Mouse (Mus musculus): ENCODE data around the gene Ptcd3. TPM values are rescaled to one million over a fixed set of nuclear protein-coding genes. Genes with fewer than 3 reads are reported as not detected.

The Ptcd3 gene
- total and polyA plus RNA-seq, 2 experiments from 2014 or later, result 84.8 to 95.6 TPM

- H3K27ac ChIP-seq (ENCODE audit: low read depth), result no peak overlapping the region
- no peak overlapping the region for H3K4me3 ChIP-seq (ENCODE audit: low read depth, low read length)
- no peak overlapping the region for H3K4me2 ChIP-seq (ENCODE audit: low read depth, low read length)
- H3K4me1 ChIP-seq (ENCODE audit: control insufficient read depth, insufficient read depth), result peaks cover 4% of the 10 kb centered on the region; the same call in 1 of the 2 replicates
- H3K36me3 ChIP-seq (replicated peaks; ENCODE audit: control insufficient read depth, insufficient read depth, low read length), result peaks cover 47% of the 10 kb centered on the region
- no peak for TF ChIP-seq CTCF (IDR thresholded peaks at IDR 0.05; ENCODE audit: low read depth)
- TF ChIP-seq EP300 (IDR thresholded peaks at IDR 0.05; ENCODE audit: low read depth), result no peak
- DNase-seq (ENCODE audit: low spot score) (no peak), ATAC-seq (ENCODE audit: insufficient read depth, low read depth) (no peak)
- no peak overlapping the region for H3K9ac ChIP-seq (replicated peaks; ENCODE audit: low read depth, low read length)
- 78% methylated on average over 6 of the region's 6 CpGs for WGBS
- no peaks in the 10 kb centered on the region; the same call in 1 of the 2 replicates for H3K9me3 ChIP-seq (replicated peaks; ENCODE audit: control insufficient read depth, low read length)
- H3K27me3 ChIP-seq (ENCODE audit: control insufficient read depth, insufficient read depth, low read length), result no peaks in the 10 kb centered on the region
Observed at GRCm38 (mm10) chr6:71945101-71945500, 36.6 kb upstream of the Ptcd3 start.

GRCm38 (mm10) chr6:71940912-71941311 lies 32.4 kb upstream of the Ptcd3 start:
- WGBS, result 81% methylated on average over 6 of the region's 6 CpGs
- Histone ChIP-seq H3K4me3 (ENCODE audit: low read depth, low read length) (no peak overlapping the region), H3K9me3 (replicated peaks; ENCODE audit: control insufficient read depth, low read length) (no peaks in the 10 kb centered on the region; the same call in 1 of the 2 replicates), H3K4me1 (ENCODE audit: control insufficient read depth, insufficient read depth) (peaks cover 8% of the 10 kb centered on the region), H3K27ac (ENCODE audit: low read depth) (no peak overlapping the region), H3K9ac (replicated peaks; ENCODE audit: low read depth, low read length) (no peak overlapping the region), H3K27me3 (ENCODE audit: control insufficient read depth, insufficient read depth, low read length) (no peaks in the 10 kb centered on the region), H3K36me3 (replicated peaks; ENCODE audit: control insufficient read depth, insufficient read depth, low read length) (peaks cover 55% of the 10 kb centered on the region), H3K4me2 (ENCODE audit: low read depth, low read length) (no peak overlapping the region)
- TF ChIP-seq CTCF (IDR thresholded peaks at IDR 0.05; ENCODE audit: low read depth) (no peak), EP300 (IDR thresholded peaks at IDR 0.05; ENCODE audit: low read depth) (no peak)
- DNase-seq (ENCODE audit: low spot score) (no peak), ATAC-seq (ENCODE audit: insufficient read depth, low read depth) (no peak)

DNA sequence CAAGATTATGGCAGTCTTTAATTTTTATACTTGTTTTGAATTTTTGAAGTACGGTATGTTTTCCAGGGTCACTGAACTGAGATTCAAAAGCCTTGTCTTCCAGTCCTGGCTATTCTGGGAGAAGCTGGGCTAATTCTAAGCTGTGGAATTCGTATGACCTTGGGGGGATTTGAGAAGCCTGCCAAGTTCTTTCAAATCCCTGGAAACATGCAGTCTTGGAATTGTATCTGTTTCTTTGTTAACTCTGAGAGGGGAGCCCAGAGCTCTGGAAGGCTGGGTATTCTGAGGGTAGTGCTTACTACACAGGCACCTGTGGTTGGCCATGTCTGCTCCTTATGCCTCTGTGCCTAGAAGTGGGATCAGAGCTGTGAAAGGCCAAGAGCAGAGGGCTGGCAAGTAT lies 27.2 kb upstream of the Ptcd3 start:
- no peak for ATAC-seq (ENCODE audit: insufficient read depth, low read depth)
- Histone ChIP-seq H3K4me1 (ENCODE audit: control insufficient read depth, insufficient read depth) (peaks cover 28% of the 10 kb centered on the region), H3K27ac (ENCODE audit: low read depth) (peak overlapping the region; percentile 70), H3K36me3 (replicated peaks; ENCODE audit: control insufficient read depth, insufficient read depth, low read length) (peaks cover 50% of the 10 kb centered on the region), H3K4me3 (ENCODE audit: low read depth, low read length) (no peak overlapping the region), H3K9ac (replicated peaks; ENCODE audit: low read depth, low read length) (no peak overlapping the region; the same call in 1 of the 2 replicates), H3K4me2 (ENCODE audit: low read depth, low read length) (no peak overlapping the region), H3K9me3 (replicated peaks; ENCODE audit: control insufficient read depth, low read length) (no peaks in the 10 kb centered on the region), H3K27me3 (ENCODE audit: control insufficient read depth, insufficient read depth, low read length) (no peaks in the 10 kb centered on the region)
- peak; percentile 43 for DNase-seq (ENCODE audit: low spot score)
- WGBS, result 15% methylated on average over 2 of the region's 2 CpGs
- TF ChIP-seq EP300 (IDR thresholded peaks at IDR 0.05; ENCODE audit: low read depth) (no peak), CTCF (IDR thresholded peaks at IDR 0.05; ENCODE audit: low read depth) (no peak)

DNA sequence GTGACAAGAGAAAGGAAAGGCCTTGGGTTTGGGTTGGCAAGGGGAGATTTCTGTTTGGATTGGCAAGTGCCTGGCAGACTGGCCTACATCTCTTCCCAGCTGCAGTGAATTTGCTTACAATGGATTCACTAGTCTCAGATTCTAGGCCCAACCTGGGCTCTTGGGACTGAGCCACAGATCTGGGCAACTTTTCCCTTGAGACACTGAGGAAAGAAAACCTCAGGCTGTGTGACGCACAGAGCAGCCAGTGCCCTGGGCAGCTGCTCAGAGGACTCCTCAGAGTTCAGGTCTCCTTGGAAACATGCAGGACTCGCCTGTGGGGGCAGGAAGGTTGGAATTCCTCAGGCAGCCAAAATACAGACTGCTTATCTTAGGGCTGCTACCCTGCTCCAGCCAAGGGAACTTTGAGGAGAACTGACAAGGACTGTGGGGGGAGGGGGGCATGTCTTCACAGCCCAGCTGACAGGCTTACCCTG lies 25.6 kb upstream of the Ptcd3 start:
- H3K4me1 ChIP-seq (ENCODE audit: control insufficient read depth, insufficient read depth), result peaks cover 24% of the 10 kb centered on the region
- WGBS, result 8% methylated on average over 2 of the region's 2 CpGs
- ATAC-seq (ENCODE audit: insufficient read depth, low read depth), result peak; percentile 84
- no peak overlapping the region for H3K4me3 ChIP-seq (ENCODE audit: low read depth, low read length)
- H3K36me3 ChIP-seq (replicated peaks; ENCODE audit: control insufficient read depth, insufficient read depth, low read length), result peaks cover 66% of the 10 kb centered on the region
- no peaks in the 10 kb centered on the region for H3K9me3 ChIP-seq (replicated peaks; ENCODE audit: control insufficient read depth, low read length)
- no peak overlapping the region for H3K9ac ChIP-seq (replicated peaks; ENCODE audit: low read depth, low read length)
- peak; percentile 78 for DNase-seq (ENCODE audit: low spot score)
- no peak overlapping the region for H3K4me2 ChIP-seq (ENCODE audit: low read depth, low read length)
- H3K27ac ChIP-seq (ENCODE audit: low read depth), result peak overlapping the region; percentile 71
- H3K27me3 ChIP-seq (ENCODE audit: control insufficient read depth, insufficient read depth, low read length), result no peaks in the 10 kb centered on the region
- TF ChIP-seq EP300 (IDR thresholded peaks at IDR 0.05; ENCODE audit: low read depth), result peak; percentile 53; the same call in 1 of the 2 replicates
- no peak for TF ChIP-seq CTCF (IDR thresholded peaks at IDR 0.05; ENCODE audit: low read depth)

DNA sequence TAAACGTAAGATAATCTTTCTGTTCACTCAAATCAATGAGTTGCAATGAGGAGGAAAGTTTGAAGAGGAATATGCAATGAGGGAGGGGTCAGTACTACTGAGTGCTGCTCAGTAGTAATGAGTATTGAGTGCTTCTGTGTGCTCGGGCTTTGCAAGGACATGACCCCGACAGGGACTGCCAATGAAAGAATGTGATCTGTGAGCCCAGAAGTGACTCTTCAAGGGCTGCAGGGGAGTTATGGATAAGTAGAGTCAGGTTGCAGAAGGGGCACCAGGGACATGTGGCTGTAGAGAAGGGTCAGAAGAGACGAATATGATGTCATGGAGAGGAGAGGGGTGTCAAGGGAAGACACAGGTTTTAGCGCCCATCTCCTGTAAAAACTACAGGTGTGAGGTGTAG lies 23.8 kb upstream of the Ptcd3 start:
- Histone ChIP-seq H3K9ac (replicated peaks; ENCODE audit: low read depth, low read length) (no peak overlapping the region), H3K27ac (ENCODE audit: low read depth) (no peak overlapping the region), H3K27me3 (ENCODE audit: control insufficient read depth, insufficient read depth, low read length) (no peaks in the 10 kb centered on the region), H3K4me3 (ENCODE audit: low read depth, low read length) (no peak overlapping the region), H3K4me2 (ENCODE audit: low read depth, low read length) (no peak overlapping the region), H3K9me3 (replicated peaks; ENCODE audit: control insufficient read depth, low read length) (no peaks in the 10 kb centered on the region), H3K4me1 (ENCODE audit: control insufficient read depth, insufficient read depth) (peaks cover 24% of the 10 kb centered on the region), H3K36me3 (replicated peaks; ENCODE audit: control insufficient read depth, insufficient read depth, low read length) (peaks cover 58% of the 10 kb centered on the region)
- no peak for DNase-seq (ENCODE audit: low spot score)
- no peak for ATAC-seq (ENCODE audit: insufficient read depth, low read depth)
- TF ChIP-seq CTCF (IDR thresholded peaks at IDR 0.05; ENCODE audit: low read depth) (no peak), EP300 (IDR thresholded peaks at IDR 0.05; ENCODE audit: low read depth) (no peak)
- 51% methylated on average over 5 of the region's 5 CpGs for WGBS

GRCm38 (mm10) chr6:71930830-71931437 lies 22.4 kb upstream of the Ptcd3 start:
- H3K4me1 ChIP-seq (ENCODE audit: control insufficient read depth, insufficient read depth), result peaks cover 21% of the 10 kb centered on the region
- H3K9me3 ChIP-seq (replicated peaks; ENCODE audit: control insufficient read depth, low read length), result no peaks in the 10 kb centered on the region
- H3K4me2 ChIP-seq (ENCODE audit: low read depth, low read length), result no peak overlapping the region
- H3K27ac ChIP-seq (ENCODE audit: low read depth), result no peak overlapping the region
- no peak for ATAC-seq (ENCODE audit: insufficient read depth, low read depth)
- H3K9ac ChIP-seq (replicated peaks; ENCODE audit: low read depth, low read length), result no peak overlapping the region
- TF ChIP-seq EP300 (IDR thresholded peaks at IDR 0.05; ENCODE audit: low read depth), result no peak
- TF ChIP-seq CTCF (IDR thresholded peaks at IDR 0.05; ENCODE audit: low read depth), result no peak
- DNase-seq (ENCODE audit: low spot score), result no peak
- H3K27me3 ChIP-seq (ENCODE audit: control insufficient read depth, insufficient read depth, low read length), result no peaks in the 10 kb centered on the region
- no peak overlapping the region for H3K4me3 ChIP-seq (ENCODE audit: low read depth, low read length)
- H3K36me3 ChIP-seq (replicated peaks; ENCODE audit: control insufficient read depth, insufficient read depth, low read length), result peaks cover 58% of the 10 kb centered on the region
- WGBS, result 75% methylated on average over 12 of the region's 12 CpGs

All from heart, postnatal 0 days (tissue).